Mouse (Mus musculus) natural killer cell, adult 2 months (primary cell): ENCODE data around the gene Rrp36.

Experiments used
- DNase-seq, 2 experiments: peaks; one replicate each; pipeline ENCODE4 v3.0.0; 2022; ENCODE audit warnings: low spot score in 2 of 2

The Rrp36 gene

GRCm38 (mm10) chr17:46673850-46674529, at the start of gene Rrp36:
TSS of gene Rrp36 (minus strand) at chr17:46674352.
- DNase-seq, result peak; percentile 85 to 86

DNA sequence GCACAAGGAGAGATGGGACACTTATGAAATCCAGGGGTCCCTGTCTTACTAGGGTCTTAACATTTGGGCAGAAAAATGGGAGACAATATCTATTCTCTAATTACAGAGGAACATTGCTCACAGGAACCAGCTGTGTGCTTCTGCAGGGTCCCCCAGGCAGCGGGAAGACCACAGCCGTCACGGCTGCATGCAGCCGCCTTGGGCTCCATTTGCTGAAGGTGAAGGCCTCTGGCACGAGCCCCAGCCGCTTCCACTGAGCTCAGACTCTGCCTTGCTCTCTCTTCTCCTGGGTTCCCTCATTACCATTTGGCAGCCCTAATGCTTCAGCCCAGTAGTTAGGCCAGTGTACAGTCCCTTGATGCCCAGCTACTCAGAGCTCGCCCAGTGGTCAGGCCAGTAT, 46.9 kb upstream of the Rrp36 start:
- DNase-seq, result no peak

DNA sequence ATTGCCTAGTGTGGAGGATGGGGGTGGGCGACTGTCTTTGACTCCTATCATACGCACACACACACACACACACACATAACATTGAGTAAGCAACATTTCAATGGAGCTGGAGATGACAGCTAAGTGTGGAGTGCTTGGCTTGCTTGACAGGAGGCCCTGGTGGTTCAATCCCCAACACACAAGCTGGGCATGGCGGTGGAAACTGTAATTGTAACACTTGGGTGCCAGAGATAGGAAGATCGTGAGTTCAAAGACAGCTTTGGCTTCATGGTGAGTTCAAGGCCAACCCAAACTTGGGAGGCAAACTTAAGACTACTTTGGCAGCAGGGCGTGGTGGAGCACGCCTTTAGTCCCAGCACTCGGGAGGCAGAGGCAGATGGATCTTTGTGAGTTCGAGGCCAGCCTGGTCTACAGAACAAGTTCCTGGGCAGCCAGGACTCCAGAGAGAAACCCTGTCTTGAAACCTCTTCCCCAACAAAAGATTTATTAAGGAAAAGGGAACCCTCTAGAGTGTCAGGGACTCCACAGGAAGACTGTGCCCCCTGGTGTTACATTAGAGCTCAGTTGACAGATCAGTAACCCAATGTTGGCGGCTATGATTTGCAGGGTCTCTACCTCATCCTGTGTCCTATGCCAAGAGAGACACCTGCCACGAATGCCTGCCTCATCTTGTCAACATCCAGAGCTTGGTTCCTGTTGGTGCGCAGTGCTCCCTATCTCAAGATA, 40.8 kb upstream of the Rrp36 start:
- peak in 1 of 2 experiments; percentile 9 for DNase-seq

DNA sequence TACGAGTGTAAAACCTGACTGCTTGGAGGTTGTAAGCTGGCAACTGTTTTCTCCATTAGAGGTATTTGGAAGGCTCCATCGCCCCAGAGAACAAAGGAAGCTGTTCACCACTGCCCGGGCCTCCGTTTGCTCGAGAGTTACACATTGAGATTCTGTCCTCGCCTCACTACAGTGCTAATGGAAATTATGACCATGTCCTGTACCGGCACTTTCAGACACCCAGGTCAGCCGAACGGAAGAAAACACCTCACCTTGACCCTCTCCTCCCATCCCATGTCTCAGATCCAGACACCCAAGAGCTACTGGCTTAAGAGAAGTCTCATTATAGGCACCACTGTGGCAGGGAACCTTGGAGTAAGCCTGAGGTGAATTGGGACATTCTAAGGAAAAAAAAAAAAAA, 39.7 kb upstream of the Rrp36 start:
- DNase-seq, result no peak

GRCm38 (mm10) chr17:46712442-46712841, 38.3 kb upstream of the Rrp36 start:
- DNase-seq, result no peak

DNA sequence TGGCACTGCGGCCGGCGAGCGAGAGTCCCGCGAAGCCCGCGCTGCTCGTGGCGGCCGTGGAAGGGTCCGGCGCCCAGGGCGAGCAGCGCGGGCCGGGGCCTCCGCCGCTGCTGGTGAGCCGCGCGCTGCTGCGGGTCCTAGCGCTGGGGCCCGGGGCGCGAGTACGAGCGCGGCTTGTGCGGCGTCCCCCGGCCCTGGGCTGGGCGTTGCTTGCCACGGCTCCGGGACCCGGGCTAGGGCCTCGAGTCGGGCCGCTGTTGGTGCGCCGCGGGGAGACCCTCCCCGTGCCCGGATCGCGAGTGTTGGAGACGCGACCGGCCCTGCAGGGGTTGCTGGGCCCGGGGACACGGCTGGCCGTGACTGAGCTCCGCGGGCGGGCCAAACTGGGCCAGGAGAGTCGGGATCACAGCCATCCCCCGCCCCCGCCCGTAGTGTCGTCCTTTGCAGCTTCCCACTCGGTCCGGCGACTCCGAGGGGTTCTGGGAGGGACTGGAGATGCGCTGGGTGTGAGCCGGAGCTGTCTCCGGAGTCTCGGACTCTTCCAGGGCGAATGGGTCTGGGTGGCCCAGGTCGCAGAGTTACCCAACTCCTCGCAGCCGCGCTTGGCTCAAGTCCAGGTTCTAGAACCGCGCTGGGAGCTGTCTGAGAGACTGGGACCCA, 37.6 kb upstream of the Rrp36 start:
- no peak for DNase-seq

GRCm38 (mm10) chr17:46710959-46711597, 36.9 kb upstream of the Rrp36 start, which contains the start of gene Pex6:
TSS of gene Pex6 (plus strand) at chr17:46711463.
- DNase-seq, result peak; percentile 91 to 92

DNA sequence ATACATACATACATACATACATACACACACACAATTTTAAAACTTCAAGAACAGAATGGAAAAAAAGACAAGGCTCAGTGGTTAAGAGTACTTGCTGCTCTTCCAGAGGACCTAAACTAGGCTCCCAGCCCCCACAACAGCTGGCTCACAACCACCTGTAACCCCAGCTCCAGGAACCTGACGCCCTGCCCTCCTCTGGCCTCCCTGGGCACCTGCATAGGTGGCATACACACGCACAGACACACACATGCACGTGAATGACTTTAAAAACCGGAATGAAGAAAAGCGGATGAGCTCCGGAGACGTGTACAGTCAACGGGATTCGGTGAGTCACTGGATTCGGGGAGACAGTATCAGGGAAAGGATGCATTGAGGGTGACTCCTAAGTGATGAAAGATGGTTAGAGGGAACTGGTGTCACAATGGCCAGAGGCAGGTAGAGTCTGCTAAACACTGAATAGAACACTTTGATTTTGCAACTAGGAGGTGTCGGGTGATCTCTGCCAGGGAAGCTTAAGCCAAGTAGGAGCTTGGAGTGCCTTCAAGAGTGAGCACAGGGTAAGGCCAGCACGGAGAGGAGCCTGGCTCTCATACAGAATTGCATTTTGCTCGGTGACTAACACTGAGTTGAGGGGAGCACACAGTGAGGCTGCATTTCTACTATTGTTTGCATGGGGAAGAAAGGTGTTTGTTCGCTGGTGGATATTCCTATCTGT, 32.4 kb upstream of the Rrp36 start:
- no peak for DNase-seq

DNA sequence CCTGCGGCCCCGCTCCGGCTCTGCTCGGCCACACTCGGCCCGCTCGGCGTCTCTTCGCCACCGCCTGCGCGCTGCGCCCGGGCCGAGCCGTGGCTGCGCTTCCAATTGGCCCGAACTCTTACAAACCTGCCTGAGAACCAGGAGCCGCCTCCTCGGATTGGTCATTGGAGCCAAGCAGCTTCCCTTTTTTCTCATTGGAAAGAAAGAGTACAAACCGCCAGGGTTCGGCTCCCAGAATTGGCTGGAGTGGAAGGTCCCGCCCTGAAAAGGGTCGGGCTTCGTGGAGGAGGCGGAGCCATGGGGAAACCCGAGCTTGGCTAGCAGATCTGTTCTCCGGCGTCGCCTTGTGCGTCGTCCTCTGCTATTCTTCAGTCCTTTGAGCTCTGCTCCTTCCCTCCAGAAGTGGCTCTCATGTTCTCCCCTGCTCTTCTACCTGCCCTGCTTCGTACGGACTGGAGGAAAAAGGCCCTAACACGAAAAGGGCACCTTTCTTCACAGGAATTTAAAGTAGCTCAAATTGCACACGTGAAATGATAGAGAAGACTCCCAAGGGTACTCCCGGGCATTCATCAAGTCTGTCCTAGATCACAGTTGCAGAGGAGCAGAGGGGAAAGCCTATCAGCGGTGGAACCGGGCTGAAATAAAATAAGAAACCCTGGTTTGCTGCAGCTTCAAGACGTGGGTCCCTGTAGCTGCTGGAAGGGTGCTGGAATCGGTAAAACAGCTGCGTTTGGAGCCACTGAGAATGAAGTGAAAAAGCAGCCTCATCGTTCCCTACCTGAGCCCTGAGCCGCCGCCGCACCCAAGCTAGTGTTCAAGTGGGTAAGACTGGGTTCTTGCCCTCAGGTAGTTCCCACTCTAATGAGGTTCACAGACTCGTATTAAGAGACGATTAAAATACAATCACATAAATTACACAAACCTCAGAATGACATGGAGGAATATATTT, 31.0 kb upstream of the Rrp36 start, which contains the start of gene Ppp2r5d:
Gene Ppp2r5d (minus strand): TSS at position 225 of the 949 bp plus-strand sequence.
- peak; percentile 95 for DNase-seq

GRCm38 (mm10) chr17:46703971-46704886, 30.1 kb upstream of the Rrp36 start:
- no peak for DNase-seq

DNA sequence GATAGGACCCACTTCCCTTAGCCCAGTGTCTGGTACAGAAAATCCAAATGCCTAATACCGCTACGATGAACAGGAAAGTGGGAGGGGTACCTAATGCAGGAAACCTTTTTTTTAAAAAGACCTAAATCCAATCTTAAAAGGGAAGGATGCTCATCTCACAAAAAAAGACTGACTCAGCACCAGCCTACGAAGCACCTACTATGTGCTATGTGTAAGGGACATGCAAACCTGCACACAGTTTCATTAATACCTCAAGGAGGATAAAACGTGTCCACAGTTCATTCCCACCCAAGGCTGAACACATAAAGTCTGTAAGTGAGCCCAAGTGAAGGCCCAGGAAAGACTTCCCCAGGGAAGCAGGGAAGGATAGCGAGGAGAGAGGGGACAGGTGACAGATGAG, 28.4 kb upstream of the Rrp36 start:
- DNase-seq, result no peak

- no peak for DNase-seq
These were observed 27.9 kb upstream of the Rrp36 start for GRCm38 (mm10) chr17:46702100-46702499.

DNA sequence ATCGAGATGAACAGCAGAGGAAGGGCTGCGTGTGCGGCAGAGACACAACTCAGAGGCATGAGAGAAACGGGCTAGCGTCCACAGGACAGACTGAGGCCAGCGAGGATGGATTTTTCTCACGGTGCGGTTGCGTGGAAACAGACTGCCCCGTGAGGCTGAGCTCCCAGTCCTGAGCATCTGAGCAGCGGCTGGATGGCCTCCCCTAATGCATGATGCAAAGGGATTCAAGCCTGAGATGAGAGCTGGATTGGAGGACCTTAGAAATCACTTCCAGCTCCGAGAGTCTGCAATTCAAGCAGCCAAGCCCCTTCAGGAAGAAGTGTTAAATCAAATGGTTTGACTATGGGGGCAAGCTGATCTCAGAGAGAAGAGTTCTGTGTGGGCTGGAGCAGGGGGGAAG, 27.3 kb upstream of the Rrp36 start:
- DNase-seq, result no peak

DNA sequence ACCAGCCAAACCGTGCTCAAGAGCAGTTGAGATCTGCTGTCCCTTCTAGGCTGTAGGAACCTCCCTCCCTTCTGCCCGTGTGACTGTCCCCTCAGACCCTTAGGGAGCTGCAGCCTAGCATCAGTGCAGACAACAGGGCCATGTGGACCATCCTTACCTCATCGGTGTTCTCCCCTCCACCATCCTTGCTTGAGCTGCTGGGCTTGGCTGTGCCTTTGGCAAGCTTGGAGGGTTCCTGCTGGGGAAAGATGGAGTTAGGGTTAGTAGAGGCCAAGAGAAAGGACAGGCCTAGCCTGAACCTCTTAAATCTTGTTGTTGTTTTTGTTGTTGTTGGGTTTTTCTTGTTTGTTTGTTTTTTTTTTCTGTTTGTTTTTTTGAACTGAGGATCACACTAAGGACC, 25.8 kb upstream of the Rrp36 start:
- DNase-seq, result no peak

- DNase-seq, result no peak
These were observed 25.1 kb upstream of the Rrp36 start for GRCm38 (mm10) chr17:46699245-46699644.

DNA sequence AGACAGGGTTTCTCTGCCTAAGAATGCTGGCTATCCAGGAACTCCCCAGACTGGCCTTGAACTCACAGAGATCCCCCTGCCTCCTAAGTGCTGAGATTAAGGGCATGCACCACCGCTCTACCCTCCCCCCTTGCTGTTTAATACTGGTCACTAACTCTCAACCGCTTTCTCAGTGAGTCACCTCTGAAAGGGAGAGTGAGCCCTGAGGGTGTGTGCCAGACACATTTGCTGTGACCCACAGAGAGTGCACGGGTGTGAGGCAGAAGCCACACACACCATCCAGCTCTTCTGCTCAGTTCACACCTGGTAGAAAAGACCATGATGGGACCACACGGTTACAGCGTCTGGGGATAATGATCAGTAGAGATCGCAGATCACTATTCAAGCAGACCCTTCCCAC, 24.4 kb upstream of the Rrp36 start:
- DNase-seq, result no peak

- DNase-seq, result no peak
These were observed 20.4 kb upstream of the Rrp36 start for GRCm38 (mm10) chr17:46694517-46695063.

DNA sequence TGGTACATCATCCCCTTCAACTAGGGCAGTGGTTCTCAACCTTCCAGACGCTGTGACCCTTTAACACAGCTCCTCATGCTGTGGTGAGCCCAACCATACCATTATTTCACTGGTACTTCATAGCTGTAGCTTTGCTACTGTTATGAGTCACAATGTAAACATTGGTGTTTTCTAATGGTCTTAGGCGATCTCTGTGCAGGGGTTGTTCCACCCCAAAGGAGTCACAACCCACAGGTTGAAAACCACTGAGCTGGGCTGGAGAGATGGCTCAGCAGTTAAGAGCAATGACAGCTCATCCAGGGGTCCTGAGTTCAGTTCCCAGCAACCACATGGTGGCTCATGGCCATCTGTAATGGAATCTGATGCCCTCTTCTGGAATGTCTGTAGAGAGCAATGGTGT, 17.2 kb upstream of the Rrp36 start:
- DNase-seq, result no peak

DNA sequence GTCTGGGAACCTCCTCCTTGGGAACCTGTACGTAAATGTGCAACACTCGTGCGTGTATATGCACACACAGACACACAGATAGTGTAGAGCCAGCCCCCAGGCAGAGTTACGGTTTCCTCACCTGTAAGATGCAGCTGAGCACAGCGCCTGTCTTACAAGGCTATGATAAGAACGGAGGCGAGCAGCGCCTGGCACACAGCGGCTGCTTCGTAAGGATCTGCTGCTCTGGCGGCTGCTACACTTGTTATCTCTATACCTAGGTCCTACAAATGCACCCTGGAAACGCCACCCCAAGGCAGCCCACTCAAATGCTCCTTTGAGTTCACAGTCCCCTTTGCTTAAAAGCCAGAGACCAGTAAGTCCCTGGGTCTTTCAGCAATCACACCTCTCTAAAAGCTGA, 16.5 kb upstream of the Rrp36 start:
- no peak for DNase-seq
